Mouse (Mus musculus): Measurements from ENCODE around the gene Kdf1. TPM values are rescaled to one million over a fixed set of nuclear protein-coding genes. Genes with fewer than 3 reads are reported as not detected.
A peak's percentile ranks its signal among the peaks of the same experiment; 100 is the strongest.

The Kdf1 gene
- total and polyA plus RNA-seq, 2 experiments, result 1.7 to 7.4 TPM

GRCm38 (mm10) chr4:133497461-133498159, 21.2 kb upstream of the Kdf1 start:
- DNase-seq (ENCODE audit: extremely low read depth, low read depth, low spot score), result no peak
- peaks cover 26% of the 10 kb centered on the region for H3K27me3 ChIP-seq (ENCODE audit: control insufficient read depth, insufficient read depth, low read length)
- WGBS, result 3% methylated on average over 70 of the region's 70 CpGs

GRCm38 (mm10) chr4:133498160-133498724, 20.5 kb upstream of the Kdf1 start, which contains the start of gene Trnp1:
Gene Trnp1 (minus strand): TSS chr4:133498550.
- Histone ChIP-seq H3K9ac (ENCODE audit: low read depth, low read length) (peak within 1 kb of the TSS; percentile 23), H3K27ac (replicated peaks; ENCODE audit: insufficient read depth, low read depth, low read length) (no peak within 1 kb of the TSS), H3K36me3 (ENCODE audit: control insufficient read depth, insufficient read depth, low read length) (no peaks in the 10 kb centered on the region), H3K79me2 (ENCODE audit: control insufficient read depth, insufficient read depth, low read length) (no peaks in the 10 kb centered on the region), H3K4me1 (ENCODE audit: control insufficient read depth, insufficient read depth, low read length) (no peaks in the 10 kb centered on the region; the same call in 1 of the 2 replicates), H3K27me3 (ENCODE audit: control insufficient read depth, insufficient read depth, low read length) (peaks cover 26% of the 10 kb centered on the region), H3K4me3 (ENCODE audit: insufficient read depth, low read depth, low read length) (peak within 1 kb of the TSS; percentile 41; the same call in 1 of the 2 replicates)
- WGBS, result 3% methylated on average over 53 of the region's 53 CpGs
- TF ChIP-seq POLR2A (IDR thresholded peaks at IDR 0.05; ENCODE audit: extremely low read depth, insufficient read depth, low read length), result no peak
- no peak for TF ChIP-seq CTCF (IDR thresholded peaks at IDR 0.05; ENCODE audit: low read depth, low read length)
- no peak for DNase-seq (ENCODE audit: extremely low read depth, low read depth, low spot score)

More at GRCm38 (mm10) chr4:133497461-133498159, 21.2 kb upstream of the Kdf1 start:
- Histone ChIP-seq H3K4me3 (ENCODE audit: insufficient read depth, low read depth, low read length) (peak overlapping the region; percentile 41; the same call in 1 of the 2 replicates), H3K36me3 (ENCODE audit: control insufficient read depth, insufficient read depth, low read length) (no peaks in the 10 kb centered on the region), H3K4me1 (ENCODE audit: control insufficient read depth, insufficient read depth, low read length) (no peaks in the 10 kb centered on the region; the same call in 1 of the 2 replicates), H3K9ac (ENCODE audit: low read depth, low read length) (peak overlapping the region; percentile 23; the same call in 1 of the 2 replicates), H3K79me2 (ENCODE audit: control insufficient read depth, insufficient read depth, low read length) (no peaks in the 10 kb centered on the region), H3K27ac (replicated peaks; ENCODE audit: insufficient read depth, low read depth, low read length) (no peak overlapping the region)
- TF ChIP-seq CTCF (IDR thresholded peaks at IDR 0.05; ENCODE audit: low read depth, low read length), result no peak
- no peak for TF ChIP-seq POLR2A (IDR thresholded peaks at IDR 0.05; ENCODE audit: extremely low read depth, insufficient read depth, low read length)

GRCm38 (mm10) chr4:133501514-133501913, 17.2 kb upstream of the Kdf1 start:
- no peak for TF ChIP-seq POLR2A (IDR thresholded peaks at IDR 0.05; ENCODE audit: extremely low read depth, insufficient read depth, low read length)
- no peak for TF ChIP-seq CTCF (IDR thresholded peaks at IDR 0.05; ENCODE audit: low read depth, low read length)
- H3K27ac ChIP-seq (replicated peaks; ENCODE audit: insufficient read depth, low read depth, low read length), result no peak overlapping the region
- H3K36me3 ChIP-seq (ENCODE audit: control insufficient read depth, insufficient read depth, low read length), result no peaks in the 10 kb centered on the region
- no peak for DNase-seq (ENCODE audit: extremely low read depth, low read depth, low spot score)
- no peaks in the 10 kb centered on the region for H3K4me1 ChIP-seq (ENCODE audit: control insufficient read depth, insufficient read depth, low read length)
- H3K9ac ChIP-seq (ENCODE audit: low read depth, low read length), result no peak overlapping the region
- WGBS, result 63% methylated on average over 7 of the region's 7 CpGs
- peaks cover 26% of the 10 kb centered on the region for H3K27me3 ChIP-seq (ENCODE audit: control insufficient read depth, insufficient read depth, low read length)
- no peak overlapping the region for H3K4me3 ChIP-seq (ENCODE audit: insufficient read depth, low read depth, low read length)
- no peaks in the 10 kb centered on the region for H3K79me2 ChIP-seq (ENCODE audit: control insufficient read depth, insufficient read depth, low read length)

- Histone ChIP-seq H3K36me3 (ENCODE audit: control insufficient read depth, insufficient read depth, low read length) (no peaks in the 10 kb centered on the region), H3K4me1 (ENCODE audit: control insufficient read depth, insufficient read depth, low read length) (no peaks in the 10 kb centered on the region), H3K27ac (replicated peaks; ENCODE audit: insufficient read depth, low read depth, low read length) (no peak overlapping the region), H3K79me2 (ENCODE audit: control insufficient read depth, insufficient read depth, low read length) (no peaks in the 10 kb centered on the region), H3K9ac (ENCODE audit: low read depth, low read length) (no peak overlapping the region), H3K27me3 (ENCODE audit: control insufficient read depth, insufficient read depth, low read length) (peaks cover 7% of the 10 kb centered on the region; the same call in 1 of the 2 replicates), H3K4me3 (ENCODE audit: insufficient read depth, low read depth, low read length) (no peak overlapping the region)
- TF ChIP-seq POLR2A (IDR thresholded peaks at IDR 0.05; ENCODE audit: extremely low read depth, insufficient read depth, low read length) (no peak), CTCF (IDR thresholded peaks at IDR 0.05; ENCODE audit: low read depth, low read length) (no peak)
- 54% methylated on average over 5 of the region's 5 CpGs for WGBS
- no peak for DNase-seq (ENCODE audit: extremely low read depth, low read depth, low spot score)
Observed at GRCm38 (mm10) chr4:133504300-133504699, 14.5 kb upstream of the Kdf1 start.

- Histone ChIP-seq H3K36me3 (ENCODE audit: control insufficient read depth, insufficient read depth, low read length) (no peaks in the 10 kb centered on the region), H3K79me2 (ENCODE audit: control insufficient read depth, insufficient read depth, low read length) (no peaks in the 10 kb centered on the region), H3K27me3 (ENCODE audit: control insufficient read depth, insufficient read depth, low read length) (peaks cover 7% of the 10 kb centered on the region; the same call in 1 of the 2 replicates), H3K27ac (replicated peaks; ENCODE audit: insufficient read depth, low read depth, low read length) (no peak overlapping the region), H3K9ac (ENCODE audit: low read depth, low read length) (no peak overlapping the region), H3K4me1 (ENCODE audit: control insufficient read depth, insufficient read depth, low read length) (no peaks in the 10 kb centered on the region), H3K4me3 (ENCODE audit: insufficient read depth, low read depth, low read length) (no peak overlapping the region)
- TF ChIP-seq POLR2A (IDR thresholded peaks at IDR 0.05; ENCODE audit: extremely low read depth, insufficient read depth, low read length) (no peak), CTCF (IDR thresholded peaks at IDR 0.05; ENCODE audit: low read depth, low read length) (no peak)
- DNase-seq (ENCODE audit: extremely low read depth, low read depth, low spot score), result no peak
- 56% methylated on average over 9 of the region's 9 CpGs for WGBS
Observed at GRCm38 (mm10) chr4:133504755-133505485, 13.8 kb upstream of the Kdf1 start.

Data from liver, adult 2 months (tissue).